Mouse (Mus musculus): Measurements from ENCODE around the gene Tmem216. TPM values are rescaled to one million over a fixed set of nuclear protein-coding genes. Genes with fewer than 3 reads are reported as not detected.

The Tmem216 gene
- polyA plus RNA-seq, 1 experiment = not detected

DNA sequence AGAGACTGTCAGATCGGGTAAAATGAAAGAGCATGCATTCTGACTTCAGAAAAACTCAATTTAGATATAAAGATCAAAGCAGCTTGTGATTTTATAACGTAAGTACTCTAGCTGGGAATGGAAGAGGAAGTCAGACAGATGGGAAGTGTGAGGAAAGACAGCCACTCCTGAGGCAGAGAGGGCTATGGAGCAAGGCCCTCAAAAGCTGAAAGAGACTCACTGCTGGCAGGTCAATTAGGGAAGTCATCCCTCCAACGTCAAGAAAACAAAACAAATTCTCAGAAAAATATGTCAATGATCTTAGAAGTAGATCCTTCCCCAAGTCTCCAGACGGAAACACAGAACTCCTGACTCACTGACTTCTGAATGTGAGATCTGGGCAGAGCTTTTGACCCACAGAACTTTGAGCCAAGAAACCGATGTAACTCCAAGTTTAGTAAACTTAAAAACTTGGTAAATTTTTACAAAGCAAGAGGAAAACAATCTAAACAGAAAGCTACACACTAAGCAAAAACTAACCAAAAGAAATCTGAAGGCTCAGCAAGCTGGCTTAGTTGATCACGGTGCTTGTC is 45.2 kb downstream of the Tmem216 start:
- no peak overlapping the region for H3K27ac ChIP-seq (ENCODE audit: insufficient read depth, low read depth, low read length)
- TF ChIP-seq CTCF (IDR thresholded peaks at IDR 0.05; ENCODE audit: insufficient read depth, low read depth, low read length) = no peak
- TF ChIP-seq POLR2A (IDR thresholded peaks at IDR 0.05; ENCODE audit: insufficient read depth, low read depth, low read length) = no peak
- H3K4me3 ChIP-seq (ENCODE audit: insufficient read depth, low read depth, low read length) = no peak overlapping the region
- 0 out of 2 replicates have a peak, but pooled peaks cover 2% of the 10 kb centered on the region for H3K4me1 ChIP-seq (ENCODE audit: control insufficient read depth, insufficient read depth, low read length)
- WGBS = 79% methylated on average over 6 of the region's 6 CpGs

GRCm38 (mm10) chr19:10502571-10502970 is 53.5 kb downstream of the Tmem216 start:
- 9% methylated on average over 4 of the region's 4 CpGs for WGBS
- 0 out of 2 replicates have a peak, but pooled peaks cover 2% of the 10 kb centered on the region for H3K4me1 ChIP-seq (ENCODE audit: control insufficient read depth, insufficient read depth, low read length)
- TF ChIP-seq POLR2A (IDR thresholded peaks at IDR 0.05; ENCODE audit: insufficient read depth, low read depth, low read length) (no peak), CTCF (IDR thresholded peaks at IDR 0.05; ENCODE audit: insufficient read depth, low read depth, low read length) (peak; percentile 72)
- H3K4me3 ChIP-seq (ENCODE audit: insufficient read depth, low read depth, low read length) = no peak overlapping the region
- H3K27ac ChIP-seq (ENCODE audit: insufficient read depth, low read depth, low read length) = no peak overlapping the region

GRCm38 (mm10) chr19:10500581-10500980 is 55.5 kb downstream of the Tmem216 start:
- H3K4me1 ChIP-seq (ENCODE audit: control insufficient read depth, insufficient read depth, low read length) = peaks cover 9% of the 10 kb centered on the region
- no peak for TF ChIP-seq CTCF (IDR thresholded peaks at IDR 0.05; ENCODE audit: insufficient read depth, low read depth, low read length)
- no peak for TF ChIP-seq POLR2A (IDR thresholded peaks at IDR 0.05; ENCODE audit: insufficient read depth, low read depth, low read length)
- H3K27ac ChIP-seq (ENCODE audit: insufficient read depth, low read depth, low read length) = no peak overlapping the region
- 85% methylated on average over 8 of the region's 8 CpGs for WGBS
- H3K4me3 ChIP-seq (ENCODE audit: insufficient read depth, low read depth, low read length) = no peak overlapping the region

GRCm38 (mm10) chr19:10497512-10498160 is 58.4 kb downstream of the Tmem216 start:
- Histone ChIP-seq H3K4me3 (ENCODE audit: insufficient read depth, low read depth, low read length) (no peak overlapping the region), H3K4me1 (ENCODE audit: control insufficient read depth, insufficient read depth, low read length) (peaks cover 9% of the 10 kb centered on the region), H3K27ac (ENCODE audit: insufficient read depth, low read depth, low read length) (0 out of 2 replicates have a peak overlapping the region, but pooled peaks have one; percentile 23)
- TF ChIP-seq POLR2A (IDR thresholded peaks at IDR 0.05; ENCODE audit: insufficient read depth, low read depth, low read length) = no peak
- no peak for TF ChIP-seq CTCF (IDR thresholded peaks at IDR 0.05; ENCODE audit: insufficient read depth, low read depth, low read length)
- WGBS = 36% methylated on average over 8 of the region's 8 CpGs

GRCm38 (mm10) chr19:10496976-10497375 is 59.1 kb downstream of the Tmem216 start:
- TF ChIP-seq POLR2A (IDR thresholded peaks at IDR 0.05; ENCODE audit: insufficient read depth, low read depth, low read length) = no peak
- Histone ChIP-seq H3K4me3 (ENCODE audit: insufficient read depth, low read depth, low read length) (no peak overlapping the region), H3K4me1 (ENCODE audit: control insufficient read depth, insufficient read depth, low read length) (peaks cover 9% of the 10 kb centered on the region), H3K27ac (ENCODE audit: insufficient read depth, low read depth, low read length) (no peak overlapping the region)
- 49% methylated on average over 2 of the region's 2 CpGs for WGBS

DNA sequence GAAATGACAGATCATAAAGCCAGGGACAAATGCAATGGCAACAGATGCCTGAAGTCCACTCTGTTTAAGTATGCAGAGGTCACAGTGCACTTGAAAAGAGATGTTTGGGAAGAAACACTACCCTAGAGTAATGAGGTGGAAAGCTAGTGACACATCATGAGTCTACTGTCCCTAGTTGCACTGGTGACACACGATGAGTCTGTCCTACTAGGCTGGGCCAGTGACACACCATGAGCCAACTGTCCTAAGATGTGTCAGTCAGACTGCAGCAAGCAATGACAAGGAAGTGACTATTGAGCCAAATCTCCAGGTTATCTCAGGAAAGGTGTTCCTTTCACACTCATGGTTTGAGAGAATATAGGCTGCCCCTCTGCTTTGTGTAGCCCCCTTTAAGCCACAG is 60.4 kb downstream of the Tmem216 start:
- 76% methylated on average over 1 of the region's 1 CpGs for WGBS
- no peak for TF ChIP-seq POLR2A (IDR thresholded peaks at IDR 0.05; ENCODE audit: insufficient read depth, low read depth, low read length)
- TF ChIP-seq CTCF (IDR thresholded peaks at IDR 0.05; ENCODE audit: insufficient read depth, low read depth, low read length) = no peak
- Histone ChIP-seq H3K4me1 (ENCODE audit: control insufficient read depth, insufficient read depth, low read length) (peaks cover 9% of the 10 kb centered on the region), H3K27ac (ENCODE audit: insufficient read depth, low read depth, low read length) (no peak overlapping the region), H3K4me3 (ENCODE audit: insufficient read depth, low read depth, low read length) (no peak overlapping the region)

DNA sequence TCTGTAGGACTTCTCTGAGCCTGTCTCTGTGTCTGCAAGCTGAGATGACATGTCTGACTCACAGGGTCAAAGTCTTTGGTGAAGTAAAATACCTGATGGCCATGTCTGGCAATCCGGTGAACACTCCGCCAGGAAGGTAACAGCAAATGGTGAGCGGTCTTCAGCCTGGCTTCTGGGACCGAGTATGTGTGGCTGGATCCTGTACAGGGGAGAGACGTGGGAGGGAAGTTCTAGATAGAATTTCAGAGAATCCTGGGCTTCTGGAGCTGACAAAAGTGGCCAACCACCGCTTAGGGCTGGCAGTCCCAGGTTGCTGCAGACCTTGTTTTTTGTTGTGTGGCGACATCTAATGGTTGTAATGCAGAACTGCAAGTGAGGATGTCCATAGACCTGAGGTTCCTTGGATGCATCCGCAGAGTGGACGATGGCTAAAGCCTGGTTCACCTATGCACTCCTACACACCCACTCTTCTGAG is 69.7 kb downstream of the Tmem216 start:
- WGBS = 23% methylated on average over 9 of the region's 9 CpGs
- Histone ChIP-seq H3K27ac (ENCODE audit: insufficient read depth, low read depth, low read length) (no peak overlapping the region), H3K4me3 (ENCODE audit: insufficient read depth, low read depth, low read length) (no peak overlapping the region), H3K4me1 (ENCODE audit: control insufficient read depth, insufficient read depth, low read length) (no peaks in the 10 kb centered on the region)
- TF ChIP-seq POLR2A (IDR thresholded peaks at IDR 0.05; ENCODE audit: insufficient read depth, low read depth, low read length) (no peak), CTCF (IDR thresholded peaks at IDR 0.05; ENCODE audit: insufficient read depth, low read depth, low read length) (peak; percentile 76)

Other genes with a start within 250 kb of the Tmem216 start
- 69.0 TPM in 1 of 2 replicates, not detected in the other for gene Syt7, start 167.1 kb downstream of the Tmem216 start, polyA plus RNA-seq (2012; ENCODE audit: insufficient read depth, insufficient read length, low replicate concordance, missing spikeins)
- gene Lrrc10b, start 98.8 kb downstream of the Tmem216 start, polyA plus RNA-seq (2012; ENCODE audit: insufficient read depth, insufficient read length, low replicate concordance, missing spikeins) = not detected in 2 replicates
- gene Ppp1r32, start 73.3 kb downstream of the Tmem216 start, polyA plus RNA-seq (2012; ENCODE audit: insufficient read depth, insufficient read length, low replicate concordance, missing spikeins) = not detected in 2 replicates
- gene Cpsf7, start 31.0 kb downstream of the Tmem216 start, polyA plus RNA-seq (2012; ENCODE audit: insufficient read depth, insufficient read length, low replicate concordance, missing spikeins) = 90.5 and 274 TPM in 2 replicates
- gene Sdhaf2, start 30.1 kb downstream of the Tmem216 start, polyA plus RNA-seq (2012; ENCODE audit: insufficient read depth, insufficient read length, low replicate concordance, missing spikeins) = not detected in 2 replicates
- not detected in 2 replicates for gene Cyb561a3, start 20.9 kb upstream of the Tmem216 start, polyA plus RNA-seq (2012; ENCODE audit: insufficient read depth, insufficient read length, low replicate concordance, missing spikeins)
- gene Tmem138, start 21.1 kb upstream of the Tmem216 start, polyA plus RNA-seq (2012; ENCODE audit: insufficient read depth, insufficient read length, low replicate concordance, missing spikeins) = not detected in 2 replicates
- gene Ddb1, start 49.1 kb upstream of the Tmem216 start, polyA plus RNA-seq (2012; ENCODE audit: insufficient read depth, insufficient read length, low replicate concordance, missing spikeins) = 418 TPM in 1 of 2 replicates, not detected in the other
- gene Tkfc, start 49.4 kb upstream of the Tmem216 start, polyA plus RNA-seq (2012; ENCODE audit: insufficient read depth, insufficient read length, low replicate concordance, missing spikeins) = not detected in 2 replicates
- gene Vwce, start 78.0 kb upstream of the Tmem216 start, polyA plus RNA-seq (2012; ENCODE audit: insufficient read depth, insufficient read length, low replicate concordance, missing spikeins) = not detected in 2 replicates
- gene Pga5, start 121.8 kb upstream of the Tmem216 start, polyA plus RNA-seq (2012; ENCODE audit: insufficient read depth, insufficient read length, low replicate concordance, missing spikeins) = not detected in 2 replicates
- gene Vps37c, start 132.5 kb upstream of the Tmem216 start, polyA plus RNA-seq (2012; ENCODE audit: insufficient read depth, insufficient read length, low replicate concordance, missing spikeins) = not detected in 2 replicates
- gene Cd5, start 182.8 kb upstream of the Tmem216 start, polyA plus RNA-seq (2012; ENCODE audit: insufficient read depth, insufficient read length, low replicate concordance, missing spikeins) = not detected in 2 replicates